Mouse (Mus musculus) spleen, adult 12 weeks (tissue): ENCODE results near the gene Ces1e.
"Not testable (repeated sequence)": the region's sequence is repeated elsewhere in the genome, so short reads cannot be mapped to it uniquely, and the experiment has no call there.

Experiments
- DNase-seq: peaks from one replicate; pipeline ENCODE4 v3.0.0; 2022; ENCODE audit warnings: low spot score

The Ces1e gene

DNA sequence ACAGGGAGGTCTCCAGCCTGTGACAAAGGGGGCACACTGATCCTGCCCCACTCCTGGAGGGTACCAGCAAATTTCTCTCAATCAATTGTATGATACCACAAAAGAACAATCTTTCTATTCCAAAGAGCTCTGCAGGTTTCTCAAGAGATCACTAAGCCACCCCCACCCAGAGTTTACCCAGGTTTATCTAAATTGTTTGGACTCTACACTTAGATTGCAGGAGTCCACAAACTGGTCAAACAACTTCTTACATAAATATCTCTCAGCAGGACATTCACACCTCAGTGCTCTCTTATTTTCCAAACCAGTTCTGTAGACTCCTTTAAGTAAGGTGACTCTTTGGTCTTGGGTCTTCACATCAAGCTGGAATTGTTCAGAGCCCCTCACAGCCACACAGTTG lies at the start of gene Ces1e:
Gene Ces1e, minus strand, starts transcription at position 174 of the 400 bp plus-strand sequence.
- DNase-seq, result no peak

DNA sequence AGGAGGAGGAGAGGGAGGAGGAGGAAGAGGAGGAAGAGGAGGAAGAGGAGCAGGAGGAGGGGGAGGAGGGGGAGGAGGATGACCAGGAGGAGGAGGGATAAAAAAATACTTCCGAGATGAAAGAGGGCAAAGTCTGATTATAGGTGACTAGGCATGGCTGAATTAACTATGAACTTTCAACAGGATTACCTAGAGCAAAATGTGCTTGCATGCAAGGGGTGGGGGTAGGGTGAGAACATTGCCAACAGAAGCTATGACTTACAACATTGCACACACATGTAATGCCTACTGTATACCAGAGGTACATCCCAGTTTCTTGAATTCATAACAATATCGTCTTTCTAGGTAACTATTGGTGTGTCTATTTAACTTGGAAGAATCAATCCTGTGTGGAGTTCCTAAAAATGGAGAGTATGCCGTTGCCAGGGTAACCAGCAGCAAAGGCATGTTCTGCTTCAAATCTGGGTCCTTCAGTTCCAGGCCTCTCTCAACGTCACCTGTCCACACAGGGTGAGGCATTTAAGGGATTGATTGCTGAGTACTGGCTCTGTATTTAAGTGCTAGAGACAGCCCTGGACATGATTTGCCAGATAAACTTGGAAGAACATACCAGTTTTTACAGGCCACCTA lies 48.9 kb upstream of the Ces1e start:
- DNase-seq, result no peak

DNA sequence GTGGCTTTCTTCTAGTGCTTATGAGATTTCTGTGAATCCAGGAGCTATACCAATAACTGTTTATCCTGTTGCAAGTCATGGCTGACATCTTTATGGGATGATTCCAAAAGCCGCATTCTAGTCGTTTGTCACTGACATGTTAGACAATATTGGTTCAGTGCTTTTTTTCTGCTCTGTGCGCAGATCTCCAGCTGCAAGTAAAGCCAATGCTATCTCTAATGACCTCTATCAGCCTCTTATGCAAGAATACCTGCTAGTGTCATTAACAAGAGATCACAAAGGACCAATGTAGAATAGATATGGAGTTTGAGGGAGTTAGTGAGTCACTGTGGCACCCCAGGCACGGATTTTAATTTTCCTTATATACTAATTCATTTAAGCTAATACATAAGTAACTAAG lies 45.2 kb upstream of the Ces1e start:
- no peak for DNase-seq

DNA sequence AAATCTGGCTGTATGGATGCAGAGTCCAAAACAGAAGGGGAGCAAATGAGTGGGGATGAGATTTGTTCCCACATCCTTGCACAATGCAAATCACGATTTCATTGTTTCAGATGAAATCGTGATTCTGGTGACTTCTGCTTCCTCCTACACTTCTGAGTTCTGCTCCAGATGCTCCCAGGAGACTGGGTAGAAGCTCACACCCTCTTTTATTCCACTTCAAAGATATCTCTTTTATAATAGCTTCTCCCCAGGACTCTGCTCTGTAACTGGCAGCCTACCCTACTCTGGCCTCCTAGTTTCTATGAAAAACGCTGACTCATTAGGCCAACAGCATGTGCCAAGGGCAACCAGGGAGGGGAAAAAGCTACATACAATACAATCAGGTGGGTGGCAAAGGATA lies 43.9 kb upstream of the Ces1e start:
- DNase-seq, result no peak

DNA sequence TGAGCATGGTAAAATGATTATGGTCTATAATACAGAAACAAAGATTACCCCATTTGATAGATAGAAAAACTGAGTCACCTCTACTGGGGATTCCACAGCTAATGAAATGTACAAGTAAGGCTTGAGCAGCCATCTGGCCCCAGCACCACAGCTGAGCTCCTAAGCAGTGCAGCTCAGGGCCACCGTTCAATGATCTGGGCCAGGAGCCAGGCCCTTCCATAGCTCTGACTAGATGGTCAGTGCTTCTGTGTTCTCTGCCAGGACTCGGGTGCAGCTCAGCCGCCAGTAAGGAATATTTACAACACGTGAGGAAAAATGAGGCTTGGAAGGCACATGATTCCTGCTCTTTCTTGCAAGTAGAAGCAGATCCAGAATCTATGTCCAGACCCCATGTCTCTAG lies 43.3 kb upstream of the Ces1e start:
- no peak for DNase-seq

DNA sequence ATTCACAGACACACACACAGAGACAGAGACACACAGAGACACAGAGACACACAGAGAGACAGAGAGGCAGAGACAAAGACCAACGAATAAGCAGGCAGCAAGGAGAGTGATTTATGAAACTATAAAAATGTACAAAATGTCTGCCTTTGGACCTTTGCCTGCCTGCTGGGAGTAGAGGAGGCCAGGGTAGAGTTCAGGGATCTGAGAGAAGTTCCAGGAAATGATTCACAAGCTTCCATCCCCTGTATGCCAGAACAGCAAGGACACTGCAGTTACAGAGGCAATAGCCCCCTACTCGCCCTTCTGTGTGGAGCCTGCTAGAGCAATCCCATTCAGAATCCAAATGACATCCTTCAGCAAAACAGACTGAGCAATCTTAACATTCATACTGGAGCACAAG lies 32.0 kb upstream of the Ces1e start:
- no peak for DNase-seq

DNA sequence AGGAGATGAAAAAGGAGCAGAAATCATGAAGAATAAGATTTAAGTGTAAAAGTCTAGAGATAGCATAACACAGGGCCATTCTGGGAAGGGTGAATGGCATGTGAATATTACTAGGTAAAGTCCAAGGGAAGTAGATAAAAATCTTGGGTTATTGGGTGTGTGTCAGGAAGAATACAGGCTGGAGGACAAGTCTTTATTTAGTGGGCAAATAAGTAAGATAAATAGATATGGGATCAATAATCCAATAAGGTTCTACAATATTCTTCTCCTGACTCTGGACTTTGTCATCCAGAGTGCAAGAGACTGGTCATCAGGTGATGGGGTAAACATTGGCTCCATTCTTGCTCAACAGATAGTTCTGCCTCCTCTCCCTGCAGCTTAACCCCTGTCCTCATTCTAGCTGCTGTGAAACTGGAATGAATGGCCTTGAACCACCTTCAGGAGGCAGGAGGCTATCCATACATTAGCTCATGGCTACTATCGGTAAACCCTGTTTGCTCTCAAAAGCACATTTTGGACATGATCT lies 23.0 kb upstream of the Ces1e start:
- no peak for DNase-seq

DNA sequence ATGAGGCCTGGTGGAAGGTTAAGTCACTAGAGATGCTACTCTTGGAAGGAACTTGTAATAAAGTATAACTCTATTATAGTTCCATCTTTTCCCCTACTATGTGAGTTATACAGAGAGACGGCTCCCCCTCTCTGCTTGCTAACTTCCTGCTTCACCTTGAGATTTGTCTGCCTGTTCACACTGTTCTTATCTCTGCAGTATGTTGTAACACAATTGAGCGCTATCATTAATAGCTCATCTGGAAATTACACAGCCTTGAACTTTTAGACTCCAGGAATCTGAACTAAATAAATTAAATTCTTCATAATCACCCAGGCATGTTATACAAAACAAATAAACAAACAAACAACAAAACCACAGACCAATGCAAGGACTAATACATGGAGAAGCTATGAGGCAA lies 16.6 kb upstream of the Ces1e start:
- no peak for DNase-seq

DNA sequence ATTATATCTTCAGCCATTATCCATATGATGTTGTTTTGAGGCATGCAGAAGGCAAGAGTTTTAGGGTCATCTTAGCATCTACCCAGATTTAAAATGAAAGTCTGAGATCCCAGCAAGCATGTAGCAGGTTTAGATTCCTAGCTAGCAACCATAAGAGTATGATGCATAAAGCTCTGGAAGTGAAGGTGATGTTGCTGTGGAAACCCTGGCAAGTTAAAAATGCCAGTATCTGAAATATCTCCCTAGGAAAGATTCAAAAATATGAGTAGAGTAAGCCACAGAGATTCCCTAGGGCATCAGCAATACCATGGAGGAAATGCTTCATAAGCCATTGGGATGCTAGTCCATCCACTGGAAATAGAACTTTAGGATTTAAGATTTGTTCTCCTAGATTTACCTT lies 10.5 kb upstream of the Ces1e start:
- DNase-seq, result no peak

DNA sequence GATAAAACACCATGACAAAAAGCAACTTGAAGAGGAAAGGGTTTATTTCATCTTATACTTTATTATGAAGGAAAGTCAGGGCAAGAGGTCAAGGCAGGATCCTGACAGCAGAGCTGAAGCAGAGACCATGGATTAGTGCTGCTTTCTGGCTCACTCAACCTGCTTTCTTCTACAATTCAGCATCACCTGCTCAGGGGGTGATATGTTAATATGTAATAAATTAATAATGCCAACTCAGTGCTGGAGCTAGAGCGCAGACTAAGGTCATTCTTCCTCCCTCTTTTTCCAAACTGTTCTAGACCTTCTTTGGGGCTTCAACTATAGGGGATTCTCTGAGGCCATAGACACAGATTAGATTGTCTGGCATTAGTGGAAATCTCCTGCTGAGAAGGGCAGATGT lies 6.3 kb upstream of the Ces1e start:
- DNase-seq, result no peak

DNA sequence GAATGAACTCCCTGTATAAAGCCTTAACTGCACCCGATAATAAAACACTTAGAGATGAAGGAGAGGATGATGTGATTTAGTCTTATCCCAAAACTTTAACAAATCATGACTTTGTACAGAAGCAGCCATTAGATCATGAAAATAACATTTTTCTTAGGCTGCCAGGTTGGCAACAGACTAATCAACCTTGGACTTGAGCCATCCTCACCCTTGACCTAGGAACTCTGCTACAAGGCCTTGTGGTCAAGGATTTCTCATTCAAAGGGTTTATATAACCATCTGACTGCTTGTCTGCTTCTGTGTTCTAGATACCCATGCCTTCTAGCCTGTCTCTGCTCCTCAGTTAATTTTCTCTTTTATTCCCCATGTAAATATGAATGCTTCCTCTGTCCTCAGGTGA lies 5.3 kb upstream of the Ces1e start:
- no peak for DNase-seq

DNA sequence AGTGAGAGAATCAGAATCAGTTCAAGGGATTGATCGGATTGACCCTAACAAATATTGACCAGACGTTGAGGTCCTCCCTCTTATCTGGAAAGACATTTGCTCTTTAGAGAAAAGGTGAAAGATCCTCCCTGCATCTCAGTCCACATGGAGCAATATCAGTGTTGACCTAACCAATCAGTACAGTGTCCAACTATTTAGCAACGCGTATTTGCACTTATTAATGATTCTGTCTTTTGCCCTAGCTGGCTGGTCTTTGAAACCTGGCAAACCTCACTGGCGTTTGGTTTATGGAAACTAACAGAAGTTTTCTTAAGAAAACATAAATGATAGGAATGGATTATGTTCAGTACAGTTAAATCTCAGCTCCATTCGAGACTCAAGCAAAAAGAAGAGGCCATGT lies 4.6 kb upstream of the Ces1e start:
- DNase-seq, result no peak

DNA sequence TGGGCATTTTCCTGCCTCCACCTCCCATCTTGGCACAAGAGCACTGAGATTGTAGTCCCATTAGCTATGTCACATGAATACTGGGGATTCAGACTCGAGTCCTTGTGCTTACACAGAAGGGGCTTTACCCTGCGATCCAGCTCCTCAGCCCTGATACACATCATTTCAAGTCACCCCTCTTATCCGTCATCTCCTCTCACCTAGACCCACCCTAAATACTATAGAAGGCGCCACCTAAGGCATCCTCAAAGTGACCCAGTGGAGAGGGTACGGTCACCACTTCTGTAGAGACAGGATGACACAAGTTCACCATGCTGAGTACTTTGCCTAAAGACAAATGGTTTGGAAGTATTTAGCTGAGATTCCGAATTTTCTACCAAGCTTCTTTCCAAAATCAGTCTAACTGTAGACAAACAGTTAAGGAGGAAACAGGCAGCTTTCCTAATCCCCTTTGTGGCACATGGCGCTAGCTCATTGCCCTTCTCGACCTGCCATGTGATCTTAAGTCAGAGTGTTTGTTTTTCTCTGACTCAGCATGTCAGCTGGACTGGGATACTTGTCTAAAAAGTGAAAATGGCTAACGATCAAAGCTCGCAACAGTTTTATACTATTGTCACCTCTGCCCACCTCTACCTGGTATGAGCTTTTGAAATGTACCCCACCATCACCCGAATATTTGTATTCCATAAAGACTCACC lies 597 bp downstream of the Ces1e start:
- no peak for DNase-seq

DNA sequence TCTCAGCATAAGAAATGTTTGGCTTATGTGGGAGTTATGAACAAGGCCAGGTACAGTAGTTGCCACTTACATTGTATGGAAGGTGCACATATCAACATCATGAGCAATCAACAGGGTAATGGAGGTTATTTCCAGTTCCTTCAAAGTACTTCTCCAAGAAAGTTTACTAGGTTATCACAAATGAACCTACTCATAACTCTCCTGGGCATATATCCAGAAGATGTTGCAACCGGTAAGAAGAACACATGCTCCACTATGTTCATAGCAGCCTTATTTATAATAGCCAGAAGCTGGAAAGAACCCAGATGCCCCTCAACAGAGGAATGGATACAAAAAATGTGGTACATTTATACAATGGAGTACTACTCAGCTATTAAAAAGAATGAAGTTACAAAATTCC lies 2.9 kb downstream of the Ces1e start:
- not testable (repeated sequence) for DNase-seq

DNA sequence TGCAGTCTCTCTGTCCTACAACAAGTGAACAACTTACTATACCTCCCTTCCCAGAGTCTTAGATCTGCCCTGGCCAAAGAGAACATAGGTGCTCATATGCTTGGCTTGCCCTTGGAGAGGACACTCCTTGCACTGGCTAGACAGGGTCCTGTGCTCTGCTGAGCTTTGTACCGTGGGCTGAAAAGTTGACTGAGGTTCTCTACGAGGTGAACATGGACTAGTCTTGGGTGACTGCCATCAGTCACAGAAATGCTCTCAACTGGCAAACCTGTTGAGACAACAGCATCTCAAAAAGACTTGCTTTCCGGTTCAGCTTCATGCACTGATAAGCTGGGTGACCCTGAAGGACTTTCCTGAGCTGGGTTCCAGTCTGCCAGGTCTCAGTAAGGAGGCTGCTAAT lies 7.5 kb downstream of the Ces1e start:
- DNase-seq, result no peak

DNA sequence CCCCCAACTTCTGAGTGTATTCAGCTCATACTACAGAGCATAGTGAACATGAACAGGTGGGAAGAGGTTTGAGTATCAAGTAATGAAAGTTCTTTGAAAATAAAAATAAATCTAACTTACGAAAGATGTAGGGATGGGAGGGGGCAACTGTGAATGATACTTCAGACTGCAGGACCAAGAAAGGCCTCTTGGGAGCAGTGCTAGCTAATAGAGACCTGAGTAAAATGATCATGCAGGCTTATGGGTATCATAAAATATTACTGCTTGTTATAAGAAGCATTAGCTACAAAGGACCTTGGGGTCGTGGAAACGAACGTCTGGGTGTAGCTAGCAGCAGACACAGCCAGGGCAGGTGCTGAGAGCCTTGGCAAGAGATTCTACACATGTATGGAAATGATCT lies 11.6 kb downstream of the Ces1e start:
- DNase-seq, result no peak

DNA sequence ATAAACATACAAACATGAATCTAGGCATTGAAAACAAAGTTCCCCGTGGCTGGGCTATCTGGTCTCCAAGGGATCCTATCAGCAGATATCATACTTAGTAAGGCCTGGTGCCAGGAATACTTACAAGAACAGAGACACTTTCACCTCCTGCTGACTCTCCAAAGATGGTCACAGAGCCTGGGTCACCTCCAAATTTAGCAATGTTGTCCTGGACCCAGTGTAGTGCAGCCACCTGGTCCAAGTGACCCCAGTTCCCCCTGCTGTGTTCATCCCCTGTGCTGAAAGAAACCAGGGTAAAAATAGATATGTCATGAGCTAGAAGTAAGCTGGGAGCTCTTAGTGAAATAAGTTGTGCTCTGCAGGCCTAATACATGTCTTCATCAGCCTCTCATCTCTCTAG lies 12.0 kb downstream of the Ces1e start:
- DNase-seq, result no peak

DNA sequence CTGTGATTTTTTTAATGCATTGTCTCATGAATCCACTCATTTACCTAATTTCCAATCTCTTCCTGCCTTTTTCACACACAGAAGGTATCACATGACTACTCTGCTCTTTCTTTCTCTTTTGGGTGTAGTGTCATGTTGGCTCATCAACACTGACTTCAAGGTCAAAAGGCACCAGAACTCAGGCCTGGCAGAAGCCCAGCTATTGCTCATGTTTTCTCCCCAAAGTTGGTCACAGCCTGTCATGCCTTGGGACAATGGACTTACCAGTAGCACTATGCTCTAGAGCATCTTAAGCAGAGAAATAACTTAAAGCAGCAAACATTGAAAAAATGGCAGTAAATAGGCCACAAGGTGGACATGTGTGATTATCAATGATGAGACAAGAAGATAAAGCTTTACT lies 18.3 kb downstream of the Ces1e start:
- no peak for DNase-seq

DNA sequence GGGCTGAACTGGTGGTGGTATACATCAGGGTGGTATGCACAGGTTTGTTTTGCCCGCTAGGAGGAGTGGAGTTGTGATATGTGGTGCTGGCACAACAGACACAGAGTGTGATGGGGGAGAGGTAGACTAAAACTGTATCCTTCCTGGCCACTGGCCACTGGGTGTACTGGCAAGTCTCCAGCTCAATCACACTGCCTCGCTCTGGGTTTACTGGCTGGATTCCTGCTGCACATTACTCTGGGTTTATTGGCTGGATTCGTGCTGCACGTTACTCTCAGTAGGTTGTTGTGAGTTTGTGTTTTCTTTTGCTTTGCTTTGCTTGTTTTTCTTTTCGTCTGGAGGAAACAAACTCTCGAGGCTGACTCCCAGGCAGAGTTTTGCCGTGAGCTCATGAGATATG lies 30.3 kb downstream of the Ces1e start:
- not testable (repeated sequence) for DNase-seq

DNA sequence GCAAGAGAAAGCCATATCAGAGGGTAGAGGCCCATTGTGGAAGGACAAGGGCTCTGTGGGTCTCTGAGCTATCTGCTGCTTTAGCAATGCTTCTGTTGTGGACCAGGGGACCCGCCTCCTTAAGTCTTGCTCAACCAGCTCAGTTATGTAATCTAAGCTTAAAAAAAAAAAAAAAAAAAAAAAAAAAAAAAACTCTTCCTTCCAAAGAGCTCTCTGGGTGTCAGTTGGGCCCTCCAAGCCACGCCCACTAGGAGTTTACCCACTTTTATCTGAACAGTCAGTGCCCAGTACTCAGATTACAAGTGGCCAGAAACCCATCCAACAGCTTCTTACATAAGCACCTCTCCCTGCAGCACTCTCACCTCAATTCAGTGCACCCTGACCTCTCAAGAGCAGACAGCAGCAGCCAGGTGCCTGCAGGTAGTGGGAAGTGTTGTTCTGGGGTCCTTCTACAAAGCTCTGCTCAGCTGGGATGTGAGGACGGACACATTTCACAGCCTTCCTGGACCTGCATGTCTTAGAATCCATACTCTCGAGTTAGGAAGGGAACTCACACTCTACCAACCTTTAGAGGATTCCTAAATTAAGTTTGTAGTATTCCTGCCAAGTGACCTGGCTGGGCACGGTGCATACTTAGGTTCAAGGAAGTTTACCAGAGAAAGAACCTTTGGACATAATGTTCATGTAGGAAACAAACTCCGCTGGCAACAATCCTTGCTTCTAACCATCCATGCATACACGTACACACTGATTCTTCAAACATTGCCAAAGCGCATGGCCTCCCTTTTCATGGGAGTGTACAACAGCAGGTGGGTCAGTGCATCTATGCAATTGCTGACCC lies 31.5 kb downstream of the Ces1e start, which contains the start of gene Ces1d:
Gene Ces1d, minus strand, starts transcription at position 154 of the 841 bp plus-strand sequence.
- DNase-seq, result no peak

DNA sequence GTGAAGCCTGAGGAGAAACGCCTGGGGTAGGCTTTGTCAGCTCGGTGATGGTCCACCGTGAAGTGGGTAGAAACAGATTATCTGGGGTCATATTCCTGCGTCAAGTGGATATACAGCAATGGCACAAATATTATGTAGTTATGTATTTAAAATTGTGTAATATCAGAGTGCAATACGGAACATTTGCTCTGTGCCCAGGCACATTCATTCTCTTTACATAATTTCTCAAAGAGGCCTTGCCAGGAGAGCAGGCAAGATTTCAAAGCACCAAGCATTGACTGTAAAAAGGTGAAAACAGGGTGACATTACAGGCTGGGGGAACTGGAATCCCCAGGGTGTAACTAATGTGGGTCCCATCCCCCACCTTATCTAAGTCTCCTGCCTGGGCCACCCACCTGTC lies 33.0 kb downstream of the Ces1e start:
- DNase-seq, result no peak

DNA sequence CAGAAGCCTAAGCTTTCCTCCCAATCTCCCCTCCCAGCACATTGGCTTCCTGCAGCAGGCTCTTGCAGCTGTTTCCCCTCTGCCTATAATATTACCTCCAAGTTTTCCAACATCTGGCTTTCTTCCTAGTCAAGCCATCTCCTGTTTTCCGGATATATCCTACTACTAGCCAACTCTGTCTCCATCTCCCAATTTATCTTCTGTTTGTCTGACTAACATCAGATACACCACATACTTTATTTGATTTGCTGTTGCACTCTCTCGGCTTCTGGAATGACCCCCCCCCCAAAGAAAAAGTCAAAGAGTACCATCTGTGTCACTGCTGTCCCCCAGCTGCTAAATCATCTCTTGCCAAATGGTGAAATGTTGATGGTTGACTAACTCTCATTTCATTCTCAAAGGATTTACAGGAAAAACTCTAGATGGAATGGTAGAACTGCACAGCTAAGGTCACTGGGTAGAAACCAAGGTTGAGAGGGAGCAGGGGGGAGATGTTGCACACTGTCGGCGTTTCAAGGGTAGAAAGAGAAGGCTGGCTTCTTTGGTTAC lies 48.8 kb downstream of the Ces1e start:
- no peak for DNase-seq

DNA sequence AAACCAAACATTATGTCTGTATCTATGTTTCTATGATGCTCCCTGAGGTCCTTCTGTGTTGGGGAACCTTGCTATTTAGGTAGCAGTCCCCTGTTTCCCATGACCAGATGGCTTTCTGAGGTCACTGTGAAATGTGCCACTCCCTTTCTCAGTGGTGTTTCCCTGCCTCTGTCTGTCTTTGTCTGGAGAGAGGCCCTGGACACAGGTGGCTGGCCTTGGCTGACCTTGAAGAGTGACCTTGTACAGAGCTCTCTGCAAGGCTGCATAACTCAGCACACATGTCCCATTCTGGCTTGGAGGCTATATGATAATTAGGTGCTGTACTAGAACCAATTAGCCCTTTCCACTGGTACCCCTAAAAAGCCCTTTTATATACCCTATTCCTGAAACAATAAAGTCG lies 52.8 kb downstream of the Ces1e start:
- no peak for DNase-seq
